Mouse (Mus musculus): Measurements from ENCODE around the gene Baiap2.

Gene Baiap2

GRCm38 (mm10) chr11:119920668-119921067, 21.9 kb upstream of the Baiap2 start:
- no peak for DNase-seq

GRCm38 (mm10) chr11:119925176-119925575, 17.4 kb upstream of the Baiap2 start:
- no peak for DNase-seq

- DNase-seq: peak in 1 of 2 experiments; percentile 42
Observed at GRCm38 (mm10) chr11:119926762-119927161, 15.8 kb upstream of the Baiap2 start.

- DNase-seq: no peak
Observed at GRCm38 (mm10) chr11:119928023-119928681, 14.4 kb upstream of the Baiap2 start.

GRCm38 (mm10) chr11:119929603-119930265, 12.8 kb upstream of the Baiap2 start:
- no peak for DNase-seq

- DNase-seq: no peak
Observed at GRCm38 (mm10) chr11:119931809-119932208, 10.8 kb upstream of the Baiap2 start.

- no peak for DNase-seq
Observed at GRCm38 (mm10) chr11:119933142-119933541, 9.4 kb upstream of the Baiap2 start.

GRCm38 (mm10) chr11:119933819-119934583, 8.6 kb upstream of the Baiap2 start:
- no peak for DNase-seq

GRCm38 (mm10) chr11:119934773-119935172, 7.8 kb upstream of the Baiap2 start:
- no peak for DNase-seq

GRCm38 (mm10) chr11:119935457-119935856, 7.1 kb upstream of the Baiap2 start:
- DNase-seq: peak; percentile 75 to 81

GRCm38 (mm10) chr11:119936456-119936855, 6.1 kb upstream of the Baiap2 start:
- DNase-seq: no peak

- DNase-seq: no peak
Observed at GRCm38 (mm10) chr11:119937216-119937615, 5.3 kb upstream of the Baiap2 start.

GRCm38 (mm10) chr11:119937772-119938502, 4.6 kb upstream of the Baiap2 start:
- DNase-seq: no peak

- peak in 1 of 2 experiments; percentile 12 for DNase-seq
Observed at GRCm38 (mm10) chr11:119939073-119939710, 3.4 kb upstream of the Baiap2 start.

GRCm38 (mm10) chr11:119939711-119940106, 2.9 kb upstream of the Baiap2 start:
- DNase-seq: peak in 1 of 2 experiments; percentile 4

GRCm38 (mm10) chr11:119940142-119940541, 2.4 kb upstream of the Baiap2 start:
- no peak for DNase-seq

GRCm38 (mm10) chr11:119941794-119942193, 769 bp upstream of the Baiap2 start:
- DNase-seq: no peak

- no peak for DNase-seq
Observed at GRCm38 (mm10) chr11:119942201-119942726, 299 bp upstream of the Baiap2 start.

GRCm38 (mm10) chr11:119943428-119943988, 945 bp downstream of the Baiap2 start:
- peak; percentile 56 to 69 for DNase-seq

GRCm38 (mm10) chr11:119945343-119945742, 2.8 kb downstream of the Baiap2 start:
- DNase-seq: no peak

- no peak for DNase-seq
Observed at GRCm38 (mm10) chr11:119947426-119947825, 4.9 kb downstream of the Baiap2 start.

- no peak for DNase-seq
Observed at GRCm38 (mm10) chr11:119947897-119948296, 5.3 kb downstream of the Baiap2 start.
